Mouse (Mus musculus) kidney, adult 2 months (tissue): ENCODE data around the gene Troap. TPM values are rescaled to one million over a fixed set of nuclear protein-coding genes. Genes with fewer than 3 reads are reported as not detected.

Source experiments
- DNase-seq: peaks from one replicate; pipeline ENCODE4 v3.0.0; 2021
- H3K27ac ChIP-seq: fragments of 200-500 bp; 2 replicates; pipeline ENCODE4 v1.5.1; 2012; ENCODE audit warnings: low read depth, low read length, control low read depth, inconsistent platforms; ENCODE audit not compliant: insufficient read depth
- H3K27me3 ChIP-seq: fragments of 200-500 bp; replicated peaks from 2 replicates; pipeline ENCODE4 v1.6.1; 2012; ENCODE audit warnings: mild to moderate bottlenecking, moderate library complexity, low read length, inconsistent platforms; ENCODE audit not compliant: control insufficient read depth, insufficient read depth
- H3K36me3 ChIP-seq: fragments of 200-500 bp; 2 replicates; pipeline ENCODE4 v1.6.1; 2012; ENCODE audit warnings: mild to moderate bottlenecking, moderate library complexity, low read length, inconsistent platforms; ENCODE audit not compliant: control insufficient read depth, insufficient read depth
- H3K4me1 ChIP-seq: fragments of 200-500 bp; 2 replicates; pipeline ENCODE4 v1.6.1; 2011; ENCODE audit warnings: low read length; ENCODE audit not compliant: control insufficient read depth, insufficient read depth
- H3K4me3 ChIP-seq: fragments of 200-500 bp; 2 replicates; pipeline ENCODE4 v1.5.1; 2011; ENCODE audit warnings: mild to moderate bottlenecking, low read depth, low read length, control low read depth; ENCODE audit not compliant: insufficient read depth
- CTCF ChIP-seq: fragments of 200-500 bp; conservative IDR thresholded peaks from 2 replicates; pipeline ENCODE4 v1.5.1; 2011; ENCODE audit warnings: low read depth, mild to moderate bottlenecking, control low read depth, low read length, moderate library complexity, mixed read lengths; ENCODE audit not compliant: insufficient read depth, insufficient read length
- POLR2A ChIP-seq: fragments of 200-500 bp; IDR thresholded peaks from one replicate; pipeline ENCODE4 v1.6.1; 2011; ENCODE audit warnings: low read depth, low read length, control low read depth
- WGBS: fragments of 180-500 bp; shearing (Covaris S2); methylation state at CpG from one replicate; pipeline ENCODE4 v1.1.7; 2018; 5-methylcytosine and 5-hydroxymethylcytosine counted together
- polyA plus RNA-seq: library from polyadenylated mRNA; depleted of rRNA; stranded (reverse); fragments of >200 nt; gene quantifications from 2 replicates; pipeline ENCODE4 v1.2.3, GENCODE M21; 2012

The Troap gene
- polyA plus RNA-seq, 1 experiment = 0.33 TPM

DNA sequence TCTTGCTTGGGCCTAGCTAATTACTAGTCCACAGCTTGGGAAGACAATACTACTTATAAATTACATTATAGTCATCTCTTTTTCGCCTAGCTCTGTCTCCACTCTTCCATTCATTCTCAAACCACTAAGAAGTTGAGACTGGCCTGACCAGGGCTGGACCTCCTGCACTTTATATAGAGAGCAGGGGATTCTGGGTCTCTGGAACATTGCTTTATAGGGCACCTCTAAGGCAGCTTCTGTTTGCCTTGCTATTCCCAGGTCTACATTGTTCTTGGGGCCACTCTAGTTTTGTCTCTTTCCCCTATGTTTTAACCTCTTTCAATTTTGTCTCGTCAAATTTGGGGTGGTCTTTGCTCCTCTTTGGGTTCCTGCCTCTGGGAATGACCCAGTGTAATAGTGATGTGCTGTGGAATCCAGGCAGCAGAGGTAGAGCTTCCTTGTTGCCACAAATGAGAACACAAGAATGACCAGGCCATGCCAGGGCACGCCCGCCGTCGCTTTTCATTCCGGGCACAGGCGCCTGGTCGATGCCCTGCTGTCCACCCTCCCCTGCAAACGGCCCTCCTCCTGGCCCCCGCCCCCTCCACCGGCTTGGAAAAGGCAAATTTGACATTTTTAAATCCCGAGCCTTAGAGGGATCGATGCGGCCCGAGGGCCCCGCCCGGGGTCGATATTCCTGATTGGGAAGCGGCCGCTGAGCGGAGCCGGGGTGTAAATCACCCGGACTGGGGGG is 21.9 kb downstream of the Troap start:
- 17% methylated on average over 24 of the region's 24 CpGs for WGBS
- no peak for TF ChIP-seq POLR2A
- no peak for TF ChIP-seq CTCF
- H3K4me3 ChIP-seq = peak overlapping the region; percentile 40
- DNase-seq = peak; percentile 63
- peaks cover 9% of the 10 kb centered on the region for H3K4me1 ChIP-seq
- no peak overlapping the region for H3K27ac ChIP-seq
- no peaks in the 10 kb centered on the region for H3K27me3 ChIP-seq
- no peaks in the 10 kb centered on the region for H3K36me3 ChIP-seq

DNA sequence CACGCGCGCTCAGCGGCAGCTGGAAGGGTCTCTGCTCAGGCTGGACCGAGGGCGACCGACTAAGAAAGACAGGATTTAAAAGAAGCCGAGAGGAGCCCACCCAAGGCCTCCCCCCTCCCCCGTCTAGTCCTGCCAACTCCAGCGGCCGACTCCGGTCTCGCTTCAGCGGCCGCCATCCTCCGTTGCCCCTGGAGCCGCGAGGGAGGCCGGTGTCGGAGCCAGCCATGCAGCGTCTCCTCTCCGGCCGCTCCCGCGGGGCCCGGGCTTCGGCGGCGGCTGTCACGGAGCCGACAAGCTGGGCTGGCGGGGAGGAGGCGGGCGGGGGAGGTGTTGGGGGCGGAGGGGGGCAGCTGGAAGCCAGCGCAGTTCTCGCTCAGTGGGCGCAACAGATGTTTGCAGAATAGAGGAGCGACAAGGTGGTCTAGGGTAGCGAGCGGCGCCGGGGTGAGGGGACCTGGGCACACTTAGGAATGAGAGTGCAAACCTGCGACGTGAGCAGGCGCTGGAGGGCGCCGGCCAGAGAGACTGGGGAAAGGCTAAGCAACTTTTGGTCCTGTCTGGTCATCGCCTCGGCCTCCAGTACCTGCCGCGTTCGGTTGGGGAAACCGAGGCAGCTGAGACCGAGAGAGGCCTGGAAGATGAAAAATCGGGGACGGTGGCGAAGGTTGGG is 22.6 kb downstream of the Troap start:
- DNase-seq = peak; percentile 71
- 2% methylated on average over 51 of the region's 58 CpGs for WGBS
- H3K27ac ChIP-seq = no peak overlapping the region
- H3K4me1 ChIP-seq = peaks cover 9% of the 10 kb centered on the region
- no peaks in the 10 kb centered on the region for H3K27me3 ChIP-seq
- peak overlapping the region; percentile 40 for H3K4me3 ChIP-seq
- TF ChIP-seq POLR2A (no peak), CTCF (no peak)
- no peaks in the 10 kb centered on the region for H3K36me3 ChIP-seq

DNA sequence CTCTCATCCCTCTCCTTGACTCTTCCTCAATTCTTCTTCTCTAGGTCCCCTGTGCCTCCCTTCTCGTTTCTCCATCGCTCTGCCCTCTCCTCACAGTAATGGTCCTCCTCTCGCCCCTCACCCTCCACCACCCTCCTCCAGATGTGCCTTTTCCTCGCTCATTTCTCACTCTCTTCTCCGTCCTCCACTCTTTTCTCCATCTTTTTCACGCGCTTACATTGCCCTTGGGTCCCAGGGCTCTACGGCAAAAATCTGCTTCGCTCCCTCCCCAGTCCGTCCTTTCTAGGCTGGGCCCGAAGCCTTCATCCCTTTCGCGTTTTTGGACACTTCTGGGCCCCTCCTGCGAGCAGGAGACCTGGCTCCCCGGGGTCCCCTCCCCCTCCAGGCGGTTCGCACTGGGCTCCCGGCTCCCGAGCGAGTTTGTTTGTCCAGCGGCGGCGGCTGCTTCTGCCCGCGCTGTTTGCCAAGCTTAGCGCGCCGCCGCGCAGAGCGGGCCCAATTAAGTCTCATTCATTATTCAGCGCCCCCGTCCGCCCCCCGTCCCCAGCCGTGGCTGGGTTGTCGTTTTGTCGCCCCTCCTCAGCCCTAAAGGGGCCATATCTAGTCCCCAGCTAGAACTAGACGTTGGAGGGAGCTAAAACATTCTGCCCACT is 23.6 kb downstream of the Troap start:
- no peak overlapping the region for H3K27ac ChIP-seq
- H3K36me3 ChIP-seq = no peaks in the 10 kb centered on the region
- WGBS = 6% methylated on average over 39 of the region's 39 CpGs
- H3K4me1 ChIP-seq = peaks cover 9% of the 10 kb centered on the region
- no peak for TF ChIP-seq POLR2A
- TF ChIP-seq CTCF = no peak
- H3K4me3 ChIP-seq = peak overlapping the region; percentile 19; the same call in 1 of the 2 replicates
- peak; percentile 55 for DNase-seq
- no peaks in the 10 kb centered on the region for H3K27me3 ChIP-seq

DNA sequence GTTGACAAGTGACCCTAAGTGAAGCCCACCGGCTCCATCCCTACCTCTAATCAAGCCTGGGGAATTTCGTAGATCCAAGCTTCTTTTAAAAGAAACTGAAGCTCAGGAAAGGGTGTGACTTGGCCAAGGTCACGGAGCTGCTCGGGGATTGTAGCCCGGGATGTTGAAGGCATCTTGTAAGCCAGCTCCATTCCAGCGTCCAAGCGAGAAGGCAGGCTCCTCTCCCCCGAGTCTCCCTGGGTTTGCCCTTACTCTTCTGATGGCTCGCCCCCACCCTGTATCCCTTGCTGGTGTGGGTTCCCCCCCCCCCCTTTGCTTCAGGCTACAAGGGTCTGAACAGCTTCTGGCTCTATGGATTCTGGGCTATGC is 24.1 kb downstream of the Troap start:
- Histone ChIP-seq H3K27me3 (no peaks in the 10 kb centered on the region), H3K36me3 (no peaks in the 10 kb centered on the region), H3K4me1 (peaks cover 9% of the 10 kb centered on the region), H3K4me3 (no peak overlapping the region), H3K27ac (no peak overlapping the region)
- TF ChIP-seq POLR2A = no peak
- DNase-seq = no peak
- 13% methylated on average over 9 of the region's 9 CpGs for WGBS

DNA sequence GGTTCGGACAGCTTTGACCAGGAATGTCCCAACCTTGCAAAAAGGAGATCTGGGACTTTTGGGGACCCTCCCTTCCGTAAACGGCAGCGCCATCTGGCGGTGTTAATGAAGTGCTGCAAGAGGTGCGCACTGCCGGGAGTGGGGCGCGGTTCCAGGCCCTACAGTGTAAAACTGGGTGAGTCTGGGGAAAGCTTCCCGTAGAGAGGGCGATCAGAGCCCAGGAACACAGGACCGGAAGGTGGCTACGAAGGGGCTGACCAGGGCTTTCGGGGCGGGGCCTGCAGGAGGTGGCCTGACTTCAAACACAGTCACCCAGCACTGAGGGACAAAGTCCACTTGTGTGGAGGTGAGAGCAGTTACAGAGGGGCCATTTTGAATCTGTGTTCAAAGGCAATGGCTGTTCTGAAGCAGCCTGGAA is 24.8 kb downstream of the Troap start:
- H3K4me3 ChIP-seq = peak overlapping the region; percentile 56
- peaks cover 9% of the 10 kb centered on the region for H3K4me1 ChIP-seq
- TF ChIP-seq POLR2A = no peak
- peak; percentile 87 for TF ChIP-seq CTCF
- peak overlapping the region; percentile 80 for H3K27ac ChIP-seq
- no peaks in the 10 kb centered on the region for H3K36me3 ChIP-seq
- peak; percentile 94 for DNase-seq
- 4% methylated on average over 15 of the region's 15 CpGs for WGBS
- H3K27me3 ChIP-seq = no peaks in the 10 kb centered on the region

DNA sequence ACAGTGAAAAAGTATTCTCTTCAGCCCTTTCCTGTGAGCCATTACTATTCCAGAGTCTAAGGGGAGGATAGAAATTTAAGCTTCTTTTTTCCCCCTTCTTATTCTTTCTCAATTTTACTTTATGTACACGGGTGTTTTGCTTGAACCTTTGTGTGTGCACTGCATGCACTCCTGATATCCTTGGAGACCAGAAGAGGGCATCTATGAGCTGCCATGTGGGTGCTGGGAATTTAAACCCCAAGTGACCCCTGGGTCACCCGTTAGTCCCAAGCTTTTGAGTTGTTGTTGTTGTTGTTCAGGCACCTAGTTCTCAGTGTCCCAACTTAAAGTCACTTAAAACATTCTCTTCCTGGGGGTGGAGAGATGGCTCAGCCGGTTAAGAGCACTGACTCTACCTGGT is 25.6 kb downstream of the Troap start:
- H3K27ac ChIP-seq = peak overlapping the region; percentile 80; the same call in 1 of the 2 replicates
- TF ChIP-seq CTCF (peak; percentile 21; the same call in 1 of the 2 replicates), POLR2A (no peak)
- H3K27me3 ChIP-seq = no peaks in the 10 kb centered on the region
- H3K4me1 ChIP-seq = peaks cover 9% of the 10 kb centered on the region
- H3K4me3 ChIP-seq = peak overlapping the region; percentile 56
- DNase-seq = no peak
- no peaks in the 10 kb centered on the region for H3K36me3 ChIP-seq
- 61% methylated on average over 3 of the region's 3 CpGs for WGBS

DNA sequence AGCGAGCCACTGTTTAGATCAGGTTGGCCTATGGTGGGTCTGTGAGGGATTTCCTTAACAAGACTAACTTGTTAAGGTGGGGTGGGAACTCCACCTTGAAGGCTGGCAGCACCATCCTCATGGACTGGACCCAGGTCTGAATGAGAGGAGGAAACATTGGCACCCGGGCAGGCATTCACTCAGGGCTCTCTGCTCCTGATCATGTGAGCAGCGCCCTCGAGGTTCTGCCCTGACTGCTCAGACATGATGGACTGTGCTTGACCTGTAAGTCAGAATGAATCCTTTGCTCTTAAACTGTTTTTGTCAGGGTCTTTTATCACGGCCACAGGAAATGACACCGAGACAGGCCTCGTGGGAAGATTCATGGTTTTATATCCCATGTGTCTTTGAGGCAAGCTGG is 30.9 kb downstream of the Troap start:
- Histone ChIP-seq H3K4me3 (no peak overlapping the region), H3K27me3 (no peaks in the 10 kb centered on the region), H3K36me3 (no peaks in the 10 kb centered on the region), H3K4me1 (peaks cover 4% of the 10 kb centered on the region; the same call in 1 of the 2 replicates), H3K27ac (peak overlapping the region; percentile 24; the same call in 1 of the 2 replicates)
- WGBS = 35% methylated on average over 7 of the region's 7 CpGs
- no peak for TF ChIP-seq CTCF
- no peak for TF ChIP-seq POLR2A
- peak; percentile 50 for DNase-seq
